Mouse (Mus musculus) R1 (cell line): ENCODE measurements around the gene Gm49027.
A peak's percentile ranks its signal among the peaks of the same experiment; 100 is the strongest.

Experiments
- DNase-seq: peaks from one replicate; pipeline ENCODE4 v3.0.0-alpha.2; 2018; ENCODE audit warnings: low read depth, low spot score

Gene Gm49027

DNA sequence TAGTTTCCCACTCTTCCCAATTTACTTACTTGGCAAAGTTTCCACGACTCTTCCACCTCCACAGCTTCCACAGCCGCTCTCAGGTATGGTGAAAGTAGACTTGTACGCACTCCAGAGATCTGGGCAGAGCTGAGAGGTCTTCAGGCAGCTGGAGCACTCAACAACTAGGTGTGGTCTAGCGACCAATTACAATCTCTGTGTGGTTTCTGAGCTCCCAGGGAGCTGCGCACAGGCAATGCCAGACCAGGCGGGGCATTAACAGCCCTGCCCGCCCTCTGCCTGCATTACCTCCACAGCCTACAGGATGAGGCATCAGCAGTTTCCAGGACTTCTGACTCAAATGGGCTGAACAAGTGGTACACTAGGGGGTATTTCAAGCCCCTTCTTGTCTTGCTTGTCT, at the start of gene Gm49027:
Gene Gm49027, minus strand, starts transcription at position 208 of the 400 bp plus-strand sequence.
- peak; percentile 32 for DNase-seq

DNA sequence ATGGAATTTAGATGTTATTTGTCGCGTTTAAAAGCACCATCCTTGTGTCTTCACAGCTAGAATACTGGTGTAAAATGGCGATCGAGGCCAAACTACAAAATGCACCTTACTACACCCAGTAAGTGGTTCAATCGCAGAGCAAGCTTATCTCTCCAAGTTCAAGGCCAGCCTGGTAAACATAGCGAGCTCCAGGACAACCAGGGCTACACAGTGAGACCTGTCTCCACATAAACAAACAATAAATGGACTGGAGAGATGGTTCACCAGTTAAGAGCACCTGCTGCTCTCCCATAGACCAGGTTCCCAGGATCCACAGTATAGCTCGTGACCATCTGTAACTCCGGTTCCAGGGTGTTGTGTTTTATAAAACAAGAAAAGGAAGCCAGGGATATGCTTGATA, 48.1 kb upstream of the Gm49027 start:
- no peak for DNase-seq

DNA sequence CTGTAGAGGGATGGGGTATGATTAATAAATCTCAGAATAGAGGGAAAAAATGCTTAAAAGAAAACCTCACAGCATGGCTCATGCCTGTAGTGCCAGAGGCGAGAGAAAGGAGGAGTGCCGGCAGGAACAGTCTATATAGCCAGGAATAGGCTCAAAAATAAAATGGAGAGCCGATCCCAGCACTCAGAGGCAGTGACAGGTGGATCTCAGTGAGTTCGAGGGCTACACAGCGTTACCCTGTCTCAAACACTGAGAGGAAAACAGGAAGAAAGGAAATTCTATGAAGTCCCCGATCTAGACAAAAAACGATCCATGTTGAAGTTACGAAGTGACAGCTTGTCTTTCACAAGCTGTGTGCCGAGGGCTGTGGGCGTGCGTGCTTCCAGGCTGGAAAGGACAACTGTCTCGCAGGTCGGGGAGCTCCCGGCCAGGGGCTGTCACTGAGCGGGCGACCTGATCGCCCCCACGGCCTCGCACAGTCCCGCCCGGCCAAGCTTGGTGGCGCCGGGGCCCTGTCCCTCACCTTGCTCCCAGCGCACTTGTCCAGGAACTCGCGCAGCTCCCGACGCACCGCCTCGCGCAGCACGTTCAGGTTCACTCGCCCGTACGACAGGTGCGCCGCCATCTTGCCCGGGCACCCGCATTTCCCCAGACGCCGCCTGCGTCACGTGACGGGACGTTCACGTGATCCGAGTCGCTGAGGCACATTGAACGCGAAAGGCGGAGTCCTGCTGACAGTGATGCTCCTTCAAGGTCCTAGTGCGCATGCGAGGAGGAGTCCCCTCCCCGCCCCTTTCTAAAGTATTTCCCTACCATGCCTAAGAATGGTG, 47.3 kb upstream of the Gm49027 start, which contains the start of gene Vps33a:
Gene Vps33a, minus strand, starts transcription at position 682 of the 830 bp plus-strand sequence.
- DNase-seq, result peak; percentile 99

DNA sequence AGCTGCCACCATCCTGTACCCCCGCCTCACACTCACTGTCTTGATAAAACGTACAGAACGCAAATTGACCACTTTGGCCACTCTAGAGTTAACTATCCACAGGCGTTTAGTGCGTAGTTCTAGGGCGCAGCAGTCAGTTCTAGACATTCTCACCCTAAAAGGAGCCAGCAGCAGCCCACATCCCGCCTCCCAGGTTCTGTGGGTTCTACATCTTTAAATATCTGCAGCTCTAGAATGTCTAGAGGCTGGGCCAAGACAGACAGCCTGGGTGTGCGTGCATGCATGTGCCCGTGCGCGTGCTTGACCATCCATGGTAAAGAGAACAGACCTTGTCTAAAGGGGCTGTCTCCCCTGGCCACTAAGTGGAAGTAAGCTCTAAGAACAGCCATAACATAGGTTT, 35.8 kb upstream of the Gm49027 start:
- peak; percentile 12 for DNase-seq

DNA sequence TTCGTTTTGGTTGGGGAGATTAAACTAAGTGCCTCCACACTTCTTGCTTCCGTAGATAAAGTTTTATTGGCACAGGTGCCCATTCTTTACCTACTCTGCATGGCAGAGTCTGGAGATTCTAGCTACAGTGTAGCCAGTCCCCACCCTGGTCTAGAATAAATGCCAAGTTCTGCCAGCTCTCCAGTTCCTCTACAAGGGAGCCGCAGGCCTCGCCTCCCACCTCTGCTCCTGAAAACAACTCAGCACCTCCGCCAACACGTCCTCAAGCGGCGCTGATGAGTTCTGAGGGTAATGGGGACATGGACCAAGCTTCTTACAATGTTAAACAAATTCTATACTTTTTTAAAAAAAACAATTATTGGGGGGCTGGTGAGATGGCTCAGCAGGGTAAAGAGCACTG, 34.3 kb upstream of the Gm49027 start:
- DNase-seq, result no peak

DNA sequence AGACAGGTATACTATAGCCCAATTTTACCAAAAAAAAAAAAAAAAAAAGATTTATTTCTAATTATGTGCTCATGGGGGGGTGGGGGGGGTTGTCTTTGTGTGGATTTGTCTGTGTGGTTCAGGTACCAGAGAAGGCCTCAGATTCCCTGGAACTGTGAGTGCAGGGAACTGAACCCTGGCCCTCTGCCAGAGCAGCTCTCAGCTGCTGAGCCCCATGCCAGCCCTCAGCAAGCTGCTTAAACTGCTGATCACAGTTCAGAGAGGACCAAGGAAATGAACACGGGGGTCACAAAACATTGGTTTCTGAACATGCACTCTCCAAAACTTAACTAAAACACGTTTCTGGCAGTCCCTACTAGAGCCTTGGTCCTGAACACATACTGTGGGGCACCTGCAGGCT, 31.2 kb upstream of the Gm49027 start:
- no peak for DNase-seq

DNA sequence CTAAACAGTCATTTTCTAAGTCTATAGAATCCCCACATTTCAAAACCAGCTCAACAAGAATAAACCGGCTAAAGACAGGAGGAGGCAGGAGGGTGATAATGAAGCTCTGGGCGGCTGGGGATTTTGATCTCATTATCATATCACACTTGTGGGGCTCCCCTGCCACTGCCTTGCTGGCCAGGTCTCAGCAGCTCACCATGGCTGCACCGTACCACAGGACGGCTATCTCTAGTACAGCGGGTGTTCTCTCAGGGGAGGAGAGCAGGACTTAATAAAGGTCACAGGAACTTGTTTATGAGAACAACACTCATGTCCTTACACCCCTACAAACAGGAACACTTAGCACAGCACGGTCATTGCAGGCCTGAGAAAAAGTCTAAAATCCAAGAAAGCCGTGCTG, 30.4 kb upstream of the Gm49027 start:
- DNase-seq, result no peak

DNA sequence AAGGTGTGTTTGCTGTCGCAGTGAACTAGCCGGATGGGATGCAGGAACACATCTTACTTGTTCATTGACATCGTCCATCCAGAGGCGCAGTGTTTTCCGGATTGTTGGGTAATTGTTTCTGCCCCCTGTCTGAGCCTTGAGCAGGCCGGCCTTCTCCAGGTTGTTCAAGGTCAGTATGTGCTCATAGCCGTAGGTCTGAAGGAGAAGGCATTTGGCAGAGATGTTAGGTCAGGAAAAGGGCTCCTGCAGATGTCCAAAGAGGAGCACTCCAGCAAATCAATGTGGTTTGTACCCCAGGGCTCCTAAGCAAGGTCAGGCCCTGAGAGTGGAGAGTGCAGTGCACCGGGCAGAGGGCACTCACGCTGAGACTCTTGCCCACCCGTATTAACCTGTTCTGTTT, 8.5 kb upstream of the Gm49027 start:
- no peak for DNase-seq

DNA sequence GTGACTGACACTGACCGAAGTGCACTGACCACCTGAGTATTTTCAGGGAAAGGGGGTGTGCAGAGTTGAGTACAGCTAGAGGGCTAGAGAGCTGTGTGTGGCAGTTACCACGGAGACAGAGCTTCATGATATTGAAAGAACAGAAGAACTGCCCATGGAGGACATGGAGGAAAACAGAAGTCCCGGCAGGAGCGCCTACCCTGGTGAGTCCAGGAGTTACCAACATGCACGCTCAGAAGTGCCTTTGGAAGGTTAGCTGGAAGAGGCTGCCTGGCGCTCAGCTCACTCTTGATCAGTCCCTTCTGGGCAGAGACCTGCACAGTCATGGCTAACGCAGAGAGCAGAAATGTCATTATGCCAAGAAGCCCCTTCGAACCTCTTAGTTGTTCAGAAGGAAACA, 4.8 kb upstream of the Gm49027 start:
- no peak for DNase-seq

DNA sequence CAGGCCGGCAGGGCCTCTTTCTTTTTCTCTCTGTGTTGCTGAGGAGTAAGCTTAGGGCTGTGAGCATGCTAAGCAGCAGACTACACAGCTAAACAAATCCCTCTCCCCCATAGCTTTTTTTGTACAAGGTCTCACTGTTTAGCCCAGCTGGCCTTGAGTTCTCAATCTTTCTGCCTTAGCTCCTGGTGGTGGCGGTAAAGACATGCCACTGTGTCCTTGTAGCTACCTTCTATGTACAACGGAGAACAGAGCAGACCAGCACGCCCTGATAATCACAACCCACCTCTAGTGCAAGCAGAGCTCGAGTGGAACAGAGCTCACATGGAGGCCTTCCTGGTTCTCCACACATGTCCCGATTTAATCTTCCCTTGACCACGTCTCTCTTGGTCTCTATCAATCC, 3.4 kb upstream of the Gm49027 start:
- DNase-seq, result no peak

DNA sequence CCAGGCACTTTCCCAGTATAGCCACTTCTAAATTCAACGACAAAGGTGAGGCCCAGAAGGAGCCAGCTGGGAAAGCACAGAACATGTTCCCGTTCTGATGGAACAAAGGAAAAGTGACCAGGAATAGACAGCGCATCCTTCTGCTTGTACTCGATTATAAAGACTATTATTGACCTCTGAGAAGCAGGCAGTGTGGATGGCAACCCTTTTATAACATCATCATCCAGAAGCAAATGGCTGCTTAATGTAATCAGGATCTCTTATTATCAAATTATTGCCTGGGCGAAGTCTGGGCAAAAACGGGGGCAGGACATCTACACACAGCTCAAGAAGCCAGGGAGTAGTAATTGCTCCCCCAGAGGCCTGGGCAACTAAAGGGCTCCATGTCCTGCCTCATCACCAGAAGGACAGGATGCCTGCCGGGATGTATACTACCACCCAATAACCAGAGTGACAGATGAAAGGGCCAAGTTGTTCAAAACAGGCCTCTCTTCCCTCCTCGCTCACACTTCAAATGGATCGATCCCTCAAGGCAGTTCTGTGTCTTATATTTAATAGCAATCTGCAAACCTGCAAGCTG, 718 bp upstream of the Gm49027 start:
- no peak for DNase-seq

DNA sequence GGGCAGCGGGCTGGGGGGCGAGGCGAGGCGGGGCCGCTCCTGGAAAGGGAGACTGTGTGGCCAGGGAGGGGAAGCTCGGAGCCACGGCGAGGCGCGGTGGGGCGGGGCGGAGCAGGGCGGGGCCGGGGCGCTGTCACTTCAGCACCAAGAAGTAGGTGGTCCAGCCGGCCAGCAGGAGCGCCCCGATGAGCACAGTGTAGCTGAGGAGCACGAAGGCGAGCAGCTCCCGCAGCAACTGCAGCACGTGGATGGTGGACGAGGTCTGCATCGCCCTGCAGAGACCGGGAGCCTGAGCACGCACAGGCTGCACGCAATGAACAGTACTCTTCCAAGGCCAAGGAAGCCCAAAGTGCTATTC, 916 bp downstream of the Gm49027 start:
- no peak for DNase-seq

DNA sequence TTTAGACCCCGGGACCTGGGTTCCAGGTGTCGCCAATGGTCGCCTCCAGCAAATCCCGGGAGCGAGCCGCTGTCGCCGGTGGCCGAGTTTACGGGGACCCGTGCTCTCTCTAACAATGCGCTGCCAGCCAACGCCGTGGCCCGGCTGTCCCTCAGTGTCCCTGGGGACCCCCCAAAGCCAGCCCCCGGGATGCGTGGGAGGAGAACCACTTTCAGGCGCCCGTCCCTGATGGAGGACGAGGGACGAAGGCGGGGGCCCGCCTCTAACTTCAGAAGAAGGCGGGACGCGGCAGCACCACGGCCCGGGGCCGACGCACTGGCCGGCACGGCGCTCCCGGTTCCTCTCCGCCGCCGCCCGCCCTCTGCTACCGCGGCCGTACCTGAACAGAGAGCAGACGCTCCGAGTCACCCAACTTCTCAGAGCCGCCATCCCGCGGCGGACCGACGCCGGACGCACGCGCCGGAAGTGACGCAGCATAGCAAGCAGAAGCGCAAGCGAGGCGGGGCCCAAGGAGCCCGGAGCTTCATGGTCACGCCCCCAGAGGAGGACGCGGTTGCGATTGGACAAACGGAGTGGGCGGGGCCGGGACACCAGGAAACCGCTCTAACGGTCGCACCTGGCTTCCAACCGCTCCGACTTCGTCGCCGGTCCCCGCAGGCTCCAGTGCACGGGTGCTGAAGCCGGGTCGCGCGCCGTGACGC, 1.4 kb downstream of the Gm49027 start, which contains the start of gene Diablo:
Gene Diablo, minus strand, starts transcription at position 485 of the 701 bp plus-strand sequence.
- DNase-seq, result peak; percentile 99

DNA sequence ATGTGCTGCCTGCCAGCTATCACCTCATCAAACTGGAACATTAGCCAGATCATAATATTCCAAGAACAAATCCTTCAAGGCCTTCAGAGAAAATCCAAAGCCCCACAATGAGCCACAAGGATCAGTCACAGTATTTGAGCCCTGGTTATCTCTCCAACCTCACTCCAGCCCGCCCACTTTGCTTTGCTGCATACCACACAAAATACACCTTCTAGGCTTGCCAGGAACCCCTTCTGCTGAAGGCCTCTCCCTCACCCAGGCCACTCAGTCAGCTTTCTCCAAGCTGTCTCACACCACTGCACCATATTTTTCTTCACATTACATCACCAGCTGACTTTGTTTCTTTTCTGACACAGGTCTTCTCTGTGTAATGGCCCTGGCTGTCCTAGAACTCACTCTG, 3.1 kb downstream of the Gm49027 start:
- no peak for DNase-seq

DNA sequence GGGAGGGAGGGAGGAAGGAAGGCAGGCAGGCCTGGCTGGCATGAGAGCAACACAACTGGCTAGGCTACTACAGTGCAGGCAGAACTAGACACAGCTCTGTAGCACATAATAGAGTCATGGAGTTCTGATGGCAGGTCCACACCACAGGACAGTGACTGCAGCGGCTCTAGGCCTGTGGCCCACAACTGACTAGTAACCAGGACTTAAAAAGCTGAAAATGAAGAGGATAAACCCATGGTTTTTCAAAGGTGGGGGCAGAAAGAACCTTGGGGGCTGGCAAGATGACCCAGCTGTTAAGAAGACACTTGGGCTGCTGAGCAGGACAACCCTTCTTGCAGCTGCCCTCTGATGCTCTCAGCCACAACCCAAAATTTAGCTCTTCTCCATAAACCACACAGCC, 3.7 kb downstream of the Gm49027 start:
- DNase-seq, result no peak

DNA sequence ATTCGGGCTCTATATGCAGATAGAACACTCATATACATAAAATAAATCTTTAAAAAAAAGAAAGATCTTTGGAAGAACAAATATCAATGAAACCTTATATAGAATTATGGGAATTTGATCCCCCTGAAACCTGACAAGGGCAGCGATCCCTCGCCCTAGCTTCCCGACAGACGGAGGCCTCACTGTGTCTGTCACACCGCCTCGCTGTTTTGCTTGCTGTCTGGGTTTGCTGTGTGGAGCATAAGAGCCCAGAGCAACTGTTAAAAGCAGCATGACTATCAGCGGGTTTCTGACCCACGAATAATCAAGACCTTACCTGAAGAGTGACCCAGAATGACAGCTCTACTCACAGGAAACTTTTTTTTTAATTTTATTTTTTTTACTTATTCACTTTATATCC, 4.6 kb downstream of the Gm49027 start:
- no peak for DNase-seq

DNA sequence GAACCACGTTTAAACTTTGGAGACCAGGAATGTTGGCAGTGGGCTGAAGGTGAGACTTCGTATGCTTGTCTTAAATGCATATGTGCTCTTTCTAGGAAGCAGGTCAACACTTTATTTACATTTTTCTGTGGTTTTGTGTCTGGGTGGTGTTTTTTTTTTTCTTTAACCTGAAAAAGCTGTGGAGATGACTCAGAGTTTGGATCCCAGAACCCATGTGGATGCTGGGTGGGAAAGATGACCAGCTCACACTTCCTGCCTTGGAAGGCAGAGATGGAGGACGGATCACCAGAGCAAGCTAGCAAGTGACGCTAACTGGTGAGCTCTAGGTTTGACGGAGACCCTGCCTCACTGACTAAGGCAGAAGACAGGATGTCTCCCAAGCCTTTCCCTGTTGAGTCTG, 10.4 kb downstream of the Gm49027 start:
- DNase-seq, result no peak

DNA sequence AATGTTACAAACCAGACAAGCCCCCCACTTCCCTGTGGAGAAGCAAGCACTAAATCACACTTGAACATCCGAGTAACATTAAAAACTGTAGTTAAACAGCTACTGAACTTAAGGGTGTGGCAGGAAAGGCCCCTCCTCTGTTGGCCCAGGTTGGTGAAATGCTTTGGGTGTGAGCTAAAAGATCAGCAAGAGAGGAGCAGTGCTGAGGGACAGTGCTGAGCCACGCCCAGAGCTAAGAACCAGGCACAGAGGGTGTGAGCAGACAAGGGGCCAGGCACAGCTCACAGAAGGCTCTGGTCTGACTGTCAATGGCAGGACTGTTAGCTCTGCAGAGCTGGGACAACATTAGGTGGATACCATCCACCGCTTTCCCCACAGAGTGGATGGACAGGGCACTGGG, 13.2 kb downstream of the Gm49027 start:
- DNase-seq, result peak; percentile 79

DNA sequence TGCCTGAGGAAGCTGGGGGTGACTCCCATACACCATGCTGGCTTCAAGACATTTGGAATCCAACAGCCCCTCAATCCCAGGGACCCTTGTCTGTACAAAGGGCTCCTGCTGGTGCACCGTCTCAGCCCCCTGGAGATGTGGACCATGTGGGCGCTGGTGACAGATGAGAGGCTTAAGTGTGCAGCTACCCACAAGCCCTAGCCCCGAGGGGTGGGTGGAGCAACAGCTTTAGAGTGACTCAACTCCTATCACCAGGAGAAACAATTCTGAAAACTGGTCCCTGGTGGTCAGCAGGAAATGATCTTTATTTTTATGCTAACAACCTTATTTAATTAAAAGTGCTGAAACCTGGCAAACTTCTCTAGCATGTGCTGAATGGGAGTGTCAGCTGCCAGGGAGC, 13.9 kb downstream of the Gm49027 start:
- peak; percentile 50 for DNase-seq

DNA sequence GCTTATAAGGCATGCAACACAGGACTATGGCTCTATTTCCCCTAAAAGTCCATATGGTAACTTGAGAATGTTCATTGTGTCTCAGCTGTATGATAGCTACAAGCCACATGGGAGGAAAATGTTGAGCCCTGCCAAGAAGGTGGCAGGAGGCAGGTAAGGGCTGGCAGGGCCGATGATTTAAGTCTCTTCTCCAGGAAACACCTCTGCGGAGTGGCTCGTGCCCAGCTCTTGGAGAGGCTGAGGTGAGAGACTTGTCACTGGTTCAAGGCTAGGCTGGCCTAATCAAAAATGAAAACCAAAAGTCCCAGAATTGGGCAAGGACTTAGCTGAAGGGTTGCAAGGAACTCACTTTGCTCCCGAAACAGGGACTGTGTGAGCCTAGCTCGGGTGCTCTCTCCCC, 15.1 kb downstream of the Gm49027 start, which contains the start of gene B3gnt4:
Gene B3gnt4, plus strand, starts transcription at position 301 of the 400 bp plus-strand sequence.
- no peak for DNase-seq

DNA sequence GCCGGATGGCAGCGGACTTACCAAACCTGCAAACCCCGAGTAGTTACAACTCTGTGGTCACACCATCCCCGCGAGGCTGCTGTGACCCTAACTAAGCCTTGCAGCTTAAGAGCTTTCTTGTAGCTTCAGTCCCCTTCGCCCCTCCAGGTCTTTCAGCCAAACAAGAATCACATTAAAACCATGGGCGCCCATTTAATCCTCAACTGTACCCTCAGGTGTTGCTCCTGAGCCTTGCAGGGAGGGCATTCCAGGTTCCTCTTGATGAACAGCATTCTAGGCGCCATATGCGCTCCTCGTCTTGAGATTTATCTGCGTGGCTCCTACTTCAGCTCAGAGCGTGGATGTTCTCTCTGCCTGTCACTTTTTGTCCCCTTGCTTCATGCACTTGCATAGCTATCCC, 16.4 kb downstream of the Gm49027 start:
- peak; percentile 27 for DNase-seq

DNA sequence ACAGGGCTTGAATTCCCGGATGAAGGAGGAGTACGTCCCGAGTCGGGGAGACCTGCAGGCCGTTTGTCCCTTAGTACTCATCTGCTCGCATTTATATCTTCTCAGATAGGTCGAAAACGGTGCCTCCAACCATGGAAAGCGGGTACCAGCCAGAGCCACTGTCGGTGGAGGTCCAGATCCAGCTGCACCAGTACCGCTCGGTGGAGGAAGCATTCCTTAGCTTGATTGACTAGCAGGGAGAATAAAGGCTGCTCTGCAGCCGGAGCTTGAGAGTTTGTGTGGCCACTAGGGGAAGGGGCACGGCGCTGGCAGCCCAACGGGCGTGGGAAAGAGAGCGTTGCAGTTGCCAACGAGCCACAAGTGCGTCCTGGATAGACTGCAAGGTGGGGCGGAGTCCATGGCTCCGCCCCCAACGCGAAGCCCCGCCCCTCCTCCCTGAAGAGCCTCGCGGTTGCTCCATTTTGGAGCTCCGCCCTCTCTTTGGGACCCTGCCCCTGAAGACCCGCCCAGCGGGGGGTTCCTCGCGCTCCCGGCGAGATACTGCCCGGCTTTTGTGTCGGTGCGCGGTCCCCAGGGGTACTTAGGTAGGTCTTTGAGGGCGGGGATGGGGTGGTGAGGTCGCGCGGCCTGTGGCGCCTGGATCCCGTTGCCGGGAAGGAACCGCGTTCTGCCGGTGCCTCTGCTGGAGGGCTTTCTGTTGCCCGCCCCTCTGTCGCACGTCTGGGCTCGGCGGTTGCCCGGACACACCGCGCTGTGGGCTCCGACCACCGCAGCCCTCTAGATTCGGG, 17.2 kb downstream of the Gm49027 start:
- peak; percentile 94 for DNase-seq
